Mouse (Mus musculus): Measurements from ENCODE around the gene Pacsin2. TPM values are rescaled to one million over a fixed set of nuclear protein-coding genes. Genes with fewer than 3 reads are reported as not detected.
"Not testable (repeated sequence)": the region's sequence is repeated elsewhere in the genome, so short reads cannot be mapped to it uniquely, and the experiment has no call there.

Pacsin2 gene
- total RNA-seq, 2 experiments from 2014 or later, result 69.9 to 76.3 TPM

GRCm38 (mm10) chr15:83481236-83481780, 16.9 kb upstream of the Pacsin2 start:
- DNase-seq, result no peak

- no peak for DNase-seq
These were observed 15.4 kb upstream of the Pacsin2 start for GRCm38 (mm10) chr15:83479818-83480217.

DNA sequence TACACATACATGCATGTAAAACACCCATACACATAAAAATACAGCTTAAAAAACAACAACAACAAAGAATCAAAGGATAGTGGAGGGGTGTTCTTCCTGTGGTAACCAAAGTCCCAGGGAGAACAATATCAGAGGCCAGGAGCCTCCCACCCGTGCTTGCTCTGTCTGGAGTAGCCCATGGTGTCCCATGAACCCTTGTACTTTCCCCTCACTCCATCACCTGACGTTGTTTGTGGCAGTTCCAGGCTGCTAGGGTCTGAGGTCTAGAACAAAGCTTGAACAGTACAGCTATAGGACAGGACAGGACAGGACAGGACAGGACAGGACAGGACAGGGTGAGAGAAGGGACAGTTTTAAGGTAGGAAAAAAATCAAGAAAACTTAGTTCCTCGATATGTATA, 13.7 kb upstream of the Pacsin2 start:
- DNase-seq, result no peak

GRCm38 (mm10) chr15:83476593-83477273, 12.3 kb upstream of the Pacsin2 start:
- DNase-seq, result no peak

DNA sequence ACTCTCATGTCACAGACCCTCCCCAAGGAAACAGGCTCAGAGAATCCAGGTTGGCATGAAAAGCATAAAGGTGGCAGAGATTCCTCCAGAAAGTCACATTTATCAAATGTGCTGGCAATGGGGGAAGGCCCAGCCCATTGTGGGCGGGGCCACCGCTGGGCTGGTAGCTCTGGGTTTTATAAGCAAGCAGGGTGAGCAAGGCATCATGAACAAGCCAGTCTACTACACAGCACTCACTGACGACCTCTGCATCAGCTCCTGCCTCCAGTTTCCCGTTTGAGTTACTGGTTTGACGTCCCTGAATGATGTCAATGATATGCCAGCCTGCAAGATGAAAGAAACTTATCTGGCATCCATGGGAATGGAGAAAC, 10.0 kb upstream of the Pacsin2 start:
- DNase-seq, result peak; percentile 46

- peak; percentile 71 for DNase-seq
These were observed 9.5 kb upstream of the Pacsin2 start for GRCm38 (mm10) chr15:83473832-83474465.

DNA sequence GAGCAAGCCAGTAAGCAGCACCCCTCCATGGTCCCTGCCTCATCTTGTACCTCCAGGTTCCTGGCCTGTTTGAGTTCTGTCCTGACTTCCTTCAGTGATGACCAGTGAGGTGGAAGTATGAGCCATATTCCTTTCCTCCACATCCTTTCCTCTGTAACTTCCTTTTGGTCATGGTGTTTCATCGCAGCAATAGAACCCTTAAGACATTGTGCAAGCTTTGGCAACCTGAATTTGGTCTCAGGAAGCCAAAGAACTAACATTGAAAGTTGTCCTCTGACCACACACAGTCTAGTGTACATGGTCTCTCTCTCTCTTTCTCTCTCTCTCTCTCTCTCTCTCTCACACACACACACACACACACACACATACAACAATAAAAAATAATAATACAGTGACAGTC, 8.8 kb upstream of the Pacsin2 start:
- DNase-seq, result no peak

- DNase-seq, result peak; percentile 54
These were observed 7.1 kb upstream of the Pacsin2 start for GRCm38 (mm10) chr15:83471476-83471875.

GRCm38 (mm10) chr15:83470443-83470842, 6.0 kb upstream of the Pacsin2 start:
- DNase-seq, result no peak

- DNase-seq, result no peak
These were observed 4.9 kb upstream of the Pacsin2 start for GRCm38 (mm10) chr15:83469279-83469821.

- DNase-seq, result no peak
These were observed 3.0 kb upstream of the Pacsin2 start for GRCm38 (mm10) chr15:83467232-83467966.

DNA sequence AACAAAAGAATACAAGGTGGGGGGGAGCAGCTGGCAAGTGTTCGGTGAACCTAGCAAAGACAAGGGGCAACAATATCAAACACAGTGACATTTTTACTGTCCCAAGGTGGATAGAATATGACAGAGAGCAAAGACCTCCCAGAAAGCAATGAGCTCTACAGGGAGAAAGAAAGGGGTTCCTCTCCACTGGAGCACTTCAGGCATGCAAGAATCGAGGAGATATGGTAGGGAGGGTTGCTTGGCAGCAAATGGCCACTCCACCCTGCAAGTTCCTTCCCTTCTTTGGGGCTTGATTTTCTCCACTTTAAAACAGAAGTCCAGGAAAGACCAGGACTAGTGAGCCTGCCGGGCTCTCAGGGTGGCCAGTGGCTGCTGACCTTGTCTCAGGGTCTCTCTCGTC, 1.9 kb upstream of the Pacsin2 start:
- no peak for DNase-seq

DNA sequence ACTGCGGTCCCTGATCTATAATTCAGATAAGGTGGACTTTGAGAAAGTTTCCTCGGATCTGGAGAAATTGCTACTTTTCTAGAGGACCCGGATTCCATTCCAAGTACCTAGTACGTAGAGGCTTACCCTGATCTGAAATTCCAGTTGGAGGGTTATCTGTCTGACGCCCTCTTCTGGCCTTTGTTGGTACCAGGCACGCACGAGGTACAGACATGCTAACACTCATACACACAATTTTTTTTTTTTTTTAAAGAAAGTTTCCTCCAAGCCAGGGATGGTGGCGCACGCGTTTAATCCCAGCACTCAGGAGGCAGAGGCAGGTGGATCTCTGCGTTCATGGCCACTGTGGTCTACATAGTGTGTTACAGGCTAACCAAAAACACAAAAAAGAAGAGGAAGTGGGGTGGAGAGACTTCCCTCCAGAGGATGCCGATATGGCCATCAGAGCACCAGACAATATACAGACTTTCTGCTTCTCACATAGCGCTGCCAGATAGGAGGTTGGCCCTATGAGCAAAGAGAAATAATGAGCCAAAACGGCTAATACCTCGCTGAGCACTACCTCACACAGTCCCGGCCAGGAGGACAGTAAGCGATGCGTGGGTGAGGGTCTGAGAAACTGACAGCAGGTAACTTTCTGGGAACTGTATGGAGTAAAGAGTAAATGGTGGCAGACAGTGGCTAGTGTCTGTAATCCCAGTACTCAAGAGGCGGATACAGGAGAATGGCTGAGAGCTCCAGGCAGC, 672 bp upstream of the Pacsin2 start:
- no peak for DNase-seq

DNA sequence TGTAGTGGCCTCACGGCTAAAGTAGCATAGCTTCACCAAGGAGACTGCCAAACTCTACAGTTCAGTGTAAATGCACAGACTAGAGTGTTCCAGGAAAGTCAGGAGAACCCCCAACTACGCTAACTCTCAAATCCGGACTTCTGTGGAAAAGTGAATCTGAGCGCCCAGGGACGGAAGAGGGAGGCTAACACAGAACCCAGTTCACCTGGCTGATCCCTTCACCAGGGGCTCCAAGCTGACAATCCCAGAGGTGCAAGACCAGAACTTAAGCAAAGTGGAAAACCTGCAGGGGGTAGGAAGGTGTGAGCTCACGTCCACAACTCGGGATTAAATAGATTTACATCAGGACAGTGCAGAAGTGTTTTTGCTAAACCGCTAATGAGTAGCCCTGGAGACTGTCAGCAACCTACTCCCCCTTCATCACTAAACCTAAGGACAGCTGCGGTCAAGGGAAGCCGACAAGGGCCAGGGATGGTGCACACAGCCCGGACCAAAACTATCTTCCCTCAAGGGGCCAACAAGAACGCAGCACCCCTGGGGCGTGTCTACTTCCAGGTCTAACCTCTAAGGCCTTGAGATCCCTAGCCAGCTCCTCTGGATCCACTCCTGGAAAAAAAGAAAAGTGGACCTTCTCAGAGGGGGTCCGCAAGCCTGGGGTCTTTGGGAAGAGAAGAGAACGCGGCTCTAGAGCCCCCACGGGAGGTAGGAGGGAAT, 880 bp downstream of the Pacsin2 start:
- no peak for DNase-seq

GRCm38 (mm10) chr15:83462349-83462748, 2.1 kb downstream of the Pacsin2 start:
- DNase-seq, result not testable (repeated sequence)

DNA sequence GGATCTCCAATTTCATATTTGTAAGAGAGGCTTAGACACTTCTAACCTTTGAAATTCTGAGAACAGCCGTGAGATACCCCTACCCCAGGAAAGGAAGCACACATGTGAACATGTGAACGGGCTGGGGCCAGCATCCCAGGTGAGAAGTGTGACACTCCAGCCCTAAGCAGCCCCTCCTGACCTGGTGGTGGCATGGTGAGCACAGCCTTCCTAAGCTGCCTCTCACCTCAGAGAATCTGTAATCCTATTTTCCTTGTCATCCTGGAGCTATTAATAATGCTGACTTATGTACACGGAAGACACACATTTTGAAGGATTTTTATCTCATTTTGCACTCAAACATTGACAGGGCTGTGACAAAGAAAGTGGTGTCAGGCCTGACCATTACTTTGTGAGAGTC, 3.5 kb downstream of the Pacsin2 start:
- DNase-seq, result no peak

DNA sequence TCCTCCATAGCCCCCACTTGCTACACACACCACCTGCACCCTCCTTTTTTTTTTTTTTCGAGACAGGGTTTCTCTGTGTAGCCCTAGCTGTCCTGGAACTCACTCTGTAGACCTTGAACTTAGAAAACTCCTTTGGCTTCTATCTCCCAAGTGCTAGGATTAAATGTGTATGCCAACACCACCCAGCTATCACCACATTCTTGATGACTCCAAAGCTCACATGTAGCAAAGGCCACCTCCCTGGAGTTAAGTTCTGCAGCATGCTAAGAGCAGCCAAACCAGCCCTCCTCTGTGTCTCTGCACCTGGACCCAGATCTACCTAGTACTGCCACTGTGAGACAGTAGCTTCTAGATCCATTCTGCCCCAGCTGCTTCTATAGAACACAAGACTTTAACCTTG, 6.9 kb downstream of the Pacsin2 start:
- DNase-seq, result no peak

- no peak for DNase-seq
These were observed 8.8 kb downstream of the Pacsin2 start for GRCm38 (mm10) chr15:83455637-83456036.

DNA sequence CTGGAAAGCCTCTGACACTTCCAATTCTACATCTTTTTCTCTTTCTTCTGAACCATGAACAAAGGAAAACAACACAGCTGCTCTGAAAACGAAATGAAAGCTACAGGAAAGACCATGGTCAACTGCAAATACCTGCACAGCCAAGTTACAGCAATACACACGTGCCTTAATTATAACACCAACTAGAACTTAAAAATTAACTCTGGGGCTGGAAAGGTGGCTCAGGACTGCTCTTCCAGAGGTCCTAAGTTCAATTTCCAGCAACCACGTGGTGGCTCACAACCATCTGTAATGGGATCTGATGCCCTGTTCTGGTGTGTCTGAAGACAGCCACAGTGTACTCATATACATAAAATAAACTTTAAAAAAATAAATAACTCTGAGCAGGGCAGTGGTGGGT, 9.4 kb downstream of the Pacsin2 start:
- DNase-seq, result no peak

- no peak for DNase-seq
These were observed 10.0 kb downstream of the Pacsin2 start for GRCm38 (mm10) chr15:83454419-83454818.

DNA sequence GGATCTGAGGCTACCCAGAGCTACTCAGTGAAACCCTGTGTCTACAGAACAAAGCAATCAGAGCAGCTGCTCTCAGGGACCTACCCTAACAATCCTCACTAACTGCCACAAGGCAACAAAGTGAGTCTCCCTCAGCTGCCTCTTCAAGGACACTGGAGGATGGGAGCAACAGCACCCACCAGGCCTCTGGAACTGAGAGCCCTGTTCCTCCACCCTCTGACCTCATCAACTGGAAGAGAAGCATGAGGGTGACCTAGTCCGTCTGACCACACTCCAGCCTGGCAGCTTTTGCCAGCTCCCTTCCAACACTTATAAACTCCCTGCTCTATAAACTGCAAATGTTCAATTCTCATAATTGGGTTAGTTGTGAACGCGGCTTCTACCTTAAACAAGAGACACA, 10.5 kb downstream of the Pacsin2 start:
- peak; percentile 47 for DNase-seq

All from adrenal gland, postnatal 10 days (tissue).